Mouse (Mus musculus): Measurements from ENCODE around the gene Ganab. TPM values are rescaled to one million over a fixed set of nuclear protein-coding genes. Genes with fewer than 3 reads are reported as not detected.

The Ganab gene
- polyA plus RNA-seq, 2 experiments = 33.7 to 48.7 TPM

GRCm38 (mm10) chr19:8870838-8871237 is 27.0 kb upstream of the Ganab start:
- H3K9ac ChIP-seq (replicated peaks) = peak overlapping the region; percentile 98
- peak overlapping the region; percentile 81 to 97 for H3K4me3 ChIP-seq (ENCODE audit: insufficient read depth in 1 of 2, low read depth in 2 of 2, low read length in 2 of 2)
- H3K27me3 ChIP-seq (ENCODE audit: control insufficient read depth, insufficient read depth, low read length) = no peaks in the 10 kb centered on the region
- H3K27ac ChIP-seq = peak overlapping the region; percentile 75
- H3K4me2 ChIP-seq (ENCODE audit: low read depth) = peak overlapping the region; percentile 70
- WGBS (ENCODE audit: insufficient replicate concordance) = 24% methylated on average over 9 of the region's 9 CpGs
- peaks cover 9 to 10% of the 10 kb centered on the region in 2 experiments for H3K4me1 ChIP-seq (replicated peaks; ENCODE audit: control insufficient read depth in 2 of 2, insufficient read depth in 2 of 2, low read length in 1 of 2)
- ATAC-seq (ENCODE audit: insufficient read depth) (peak; percentile 19), DNase-seq (ENCODE audit: low read depth in 3 of 3, low spot score in 3 of 3) (no peak)
- H3K9me3 ChIP-seq (ENCODE audit: control insufficient read depth, low read length) = no peaks in the 10 kb centered on the region
- H3K36me3 ChIP-seq (replicated peaks; ENCODE audit: control insufficient read depth, insufficient read depth, low read depth) = peaks cover 23% of the 10 kb centered on the region
- TF ChIP-seq EP300 (IDR thresholded peaks at IDR 0.05; ENCODE audit: low read depth) = no peak
- TF ChIP-seq CTCF (IDR thresholded peaks at IDR 0.05; ENCODE audit: low read depth) = no peak

- TF ChIP-seq CTCF (IDR thresholded peaks at IDR 0.05; ENCODE audit: low read depth) = no peak
- TF ChIP-seq EP300 (IDR thresholded peaks at IDR 0.05; ENCODE audit: low read depth) = peak; percentile 42
- Histone ChIP-seq H3K4me3 (ENCODE audit: insufficient read depth in 1 of 2, low read depth in 2 of 2, low read length in 2 of 2) (peak within 1 kb of the TSS; percentile 81 to 97), H3K27me3 (ENCODE audit: control insufficient read depth, insufficient read depth, low read length) (no peaks in the 10 kb centered on the region), H3K27ac (peak within 1 kb of the TSS; percentile 81), H3K4me1 (replicated peaks; ENCODE audit: control insufficient read depth in 2 of 2, insufficient read depth in 2 of 2, low read length in 1 of 2) (peaks cover 9 to 10% of the 10 kb centered on the region in 2 experiments), H3K9ac (replicated peaks) (peak within 1 kb of the TSS; percentile 98), H3K4me2 (ENCODE audit: low read depth) (peak within 1 kb of the TSS; percentile 70), H3K36me3 (replicated peaks; ENCODE audit: control insufficient read depth, insufficient read depth, low read depth) (peaks cover 25% of the 10 kb centered on the region), H3K9me3 (ENCODE audit: control insufficient read depth, low read length) (no peaks in the 10 kb centered on the region)
- peak; percentile 97 for ATAC-seq (ENCODE audit: insufficient read depth)
- peak; percentile 94 to 96 (median 95) for DNase-seq (ENCODE audit: low read depth in 3 of 3, low spot score in 3 of 3)
- under 1% methylated on average over 58 of the region's 59 CpGs for WGBS (ENCODE audit: insufficient replicate concordance)
Measured at GRCm38 (mm10) chr19:8871267-8872186, 26.3 kb upstream of the Ganab start, which contains the start of gene Ubxn1. Ubxn1 (plus strand) TSS chr19:8871496.

GRCm38 (mm10) chr19:8872266-8872840 is 25.5 kb upstream of the Ganab start:
- Histone ChIP-seq H3K4me2 (ENCODE audit: low read depth) (peak overlapping the region; percentile 70), H3K36me3 (replicated peaks; ENCODE audit: control insufficient read depth, insufficient read depth, low read depth) (peaks cover 31% of the 10 kb centered on the region), H3K9ac (replicated peaks) (peak overlapping the region; percentile 98), H3K27me3 (ENCODE audit: control insufficient read depth, insufficient read depth, low read length) (no peaks in the 10 kb centered on the region), H3K9me3 (ENCODE audit: control insufficient read depth, low read length) (no peaks in the 10 kb centered on the region), H3K27ac (peak overlapping the region; percentile 81), H3K4me3 (ENCODE audit: insufficient read depth in 1 of 2, low read depth in 2 of 2, low read length in 2 of 2) (peak overlapping the region; percentile 81 to 97), H3K4me1 (replicated peaks; ENCODE audit: control insufficient read depth in 2 of 2, insufficient read depth in 2 of 2, low read length in 1 of 2) (peaks cover 9 to 10% of the 10 kb centered on the region in 2 experiments)
- 66% methylated on average over 10 of the region's 10 CpGs for WGBS (ENCODE audit: insufficient replicate concordance)
- TF ChIP-seq CTCF (IDR thresholded peaks at IDR 0.05; ENCODE audit: low read depth) (no peak), EP300 (IDR thresholded peaks at IDR 0.05; ENCODE audit: low read depth) (no peak)
- DNase-seq (ENCODE audit: low read depth in 3 of 3, low spot score in 3 of 3) (no peak), ATAC-seq (ENCODE audit: insufficient read depth) (no peak)

- Histone ChIP-seq H3K9me3 (ENCODE audit: control insufficient read depth, low read length) (no peaks in the 10 kb centered on the region), H3K4me3 (ENCODE audit: insufficient read depth in 1 of 2, low read depth in 2 of 2, low read length in 2 of 2) (no peak overlapping the region), H3K4me2 (ENCODE audit: low read depth) (no peak overlapping the region), H3K27ac (no peak overlapping the region), H3K9ac (replicated peaks) (no peak overlapping the region), H3K4me1 (replicated peaks; ENCODE audit: control insufficient read depth in 2 of 2, insufficient read depth in 2 of 2, low read length in 1 of 2) (peaks cover 13 to 16% of the 10 kb centered on the region in 2 experiments), H3K27me3 (ENCODE audit: control insufficient read depth, insufficient read depth, low read length) (no peaks in the 10 kb centered on the region), H3K36me3 (replicated peaks; ENCODE audit: control insufficient read depth, insufficient read depth, low read depth) (peaks cover 31% of the 10 kb centered on the region)
- ATAC-seq (ENCODE audit: insufficient read depth) (no peak), DNase-seq (ENCODE audit: low read depth in 3 of 3, low spot score in 3 of 3) (no peak)
- 85% methylated on average over 7 of the region's 7 CpGs for WGBS (ENCODE audit: insufficient replicate concordance)
- TF ChIP-seq EP300 (IDR thresholded peaks at IDR 0.05; ENCODE audit: low read depth) (no peak), CTCF (IDR thresholded peaks at IDR 0.05; ENCODE audit: low read depth) (no peak)
Measured at GRCm38 (mm10) chr19:8875031-8875430, 22.8 kb upstream of the Ganab start.
